Mouse (Mus musculus): ENCODE results near the gene Zfp988.
"Not testable (repeated sequence)": the region's sequence is repeated elsewhere in the genome, so short reads cannot be mapped to it uniquely, and the experiment has no call there.

The Zfp988 gene

GRCm38 (mm10) chr4:147305436-147305835, at the start of gene Zfp988:
Zfp988 (plus strand) TSS chr4:147305674.
- DNase-seq, result not testable (repeated sequence)

GRCm38 (mm10) chr4:147262708-147263107, 42.8 kb upstream of the Zfp988 start:
- not testable (repeated sequence) for DNase-seq

DNA sequence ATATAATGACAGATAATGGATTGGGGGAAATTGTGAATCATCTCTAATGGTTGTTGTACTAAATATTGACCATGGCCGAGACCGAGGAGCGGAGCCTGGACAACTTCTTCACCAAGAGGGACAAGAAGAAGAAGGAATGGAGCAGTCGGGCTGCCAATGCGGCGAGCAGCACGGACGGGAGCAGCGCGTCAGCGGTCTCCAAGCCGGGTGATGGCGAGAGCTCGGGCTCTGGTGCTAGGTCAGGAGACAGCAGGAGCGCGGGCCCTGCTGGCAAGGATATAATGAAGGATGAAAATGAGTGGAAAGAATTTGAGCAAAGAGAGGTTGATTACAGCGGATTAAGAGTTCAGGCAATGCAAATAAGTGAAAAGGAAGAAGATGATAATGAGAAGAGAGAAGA, 38.2 kb upstream of the Zfp988 start:
- DNase-seq, result not testable (repeated sequence)

DNA sequence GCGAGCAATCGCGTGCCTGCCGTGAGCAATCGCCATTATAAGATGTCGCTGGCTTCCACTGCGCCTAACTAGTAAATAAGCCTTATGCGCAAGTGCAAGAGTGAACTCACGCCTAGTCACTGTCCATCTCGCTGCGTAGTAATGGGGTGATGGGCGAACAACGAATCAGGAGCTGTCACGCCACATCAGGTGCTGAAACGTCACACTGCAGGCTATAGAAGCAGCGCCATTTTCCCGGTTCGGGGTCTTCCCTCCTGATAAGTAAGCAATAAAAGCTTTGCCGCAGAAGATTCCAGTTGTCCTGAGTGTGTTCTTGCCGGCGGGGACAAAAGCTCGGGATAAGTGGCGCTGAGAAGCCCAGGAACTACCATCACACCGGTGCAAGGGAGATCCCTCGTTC, 36.7 kb upstream of the Zfp988 start:
- DNase-seq, result not testable (repeated sequence)

- not testable (repeated sequence) for DNase-seq
These were observed 35.4 kb upstream of the Zfp988 start for GRCm38 (mm10) chr4:147270026-147270425.

- DNase-seq, result not testable (repeated sequence)
These were observed 33.9 kb upstream of the Zfp988 start for GRCm38 (mm10) chr4:147271601-147272000.

- DNase-seq, result not testable (repeated sequence)
These were observed 30.3 kb upstream of the Zfp988 start for GRCm38 (mm10) chr4:147275021-147275772.

- DNase-seq, result not testable (repeated sequence)
These were observed 29.7 kb upstream of the Zfp988 start for GRCm38 (mm10) chr4:147275773-147276140.

GRCm38 (mm10) chr4:147280406-147280805, 25.1 kb upstream of the Zfp988 start:
- DNase-seq, result not testable (repeated sequence)

GRCm38 (mm10) chr4:147298585-147298984, 6.9 kb upstream of the Zfp988 start:
- DNase-seq, result not testable (repeated sequence)

GRCm38 (mm10) chr4:147302375-147302774, 3.1 kb upstream of the Zfp988 start:
- DNase-seq, result not testable (repeated sequence)

GRCm38 (mm10) chr4:147335036-147335690, 29.7 kb downstream of the Zfp988 start:
- not testable (repeated sequence) for DNase-seq

- not testable (repeated sequence) for DNase-seq
These were observed 30.4 kb downstream of the Zfp988 start for GRCm38 (mm10) chr4:147335691-147336367.

DNA sequence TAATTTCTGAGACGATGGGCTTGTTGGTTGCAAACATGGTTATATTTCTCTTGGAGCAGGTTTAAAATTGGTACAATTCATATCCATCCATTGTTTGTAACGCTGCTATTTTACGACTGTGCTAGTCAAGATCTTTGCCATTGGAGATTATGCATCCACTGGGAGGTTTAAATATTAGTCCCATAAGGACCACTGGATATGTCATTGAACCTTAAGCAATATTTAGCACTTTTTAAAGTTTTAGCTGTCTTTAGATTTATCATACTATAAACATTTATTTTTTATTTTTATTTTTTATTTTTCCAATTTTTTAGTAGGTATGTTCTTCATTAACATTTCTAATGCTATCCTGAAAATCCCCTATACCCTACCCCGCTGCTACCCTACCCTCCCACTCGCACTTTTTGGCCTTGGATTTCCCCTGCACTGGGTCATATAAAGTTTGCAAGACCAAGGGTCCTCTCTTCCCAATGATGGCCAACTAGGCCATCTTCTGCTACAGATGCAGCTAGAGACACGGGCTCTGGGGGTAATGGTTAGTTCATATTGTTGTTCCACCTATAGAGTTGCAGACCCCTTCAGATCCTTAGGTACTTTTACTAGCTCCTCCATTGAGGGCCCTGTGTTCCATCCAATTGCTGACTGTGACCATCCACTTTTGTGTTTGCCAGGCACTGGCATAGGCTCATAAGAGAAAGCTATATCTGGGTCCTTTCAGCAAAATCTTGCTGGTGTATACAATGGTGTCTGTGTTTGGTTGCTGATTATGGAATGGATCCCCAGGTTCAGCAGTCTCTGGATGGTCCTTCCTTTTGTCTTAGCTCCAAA, 31.1 kb downstream of the Zfp988 start:
- not testable (repeated sequence) for DNase-seq

DNA sequence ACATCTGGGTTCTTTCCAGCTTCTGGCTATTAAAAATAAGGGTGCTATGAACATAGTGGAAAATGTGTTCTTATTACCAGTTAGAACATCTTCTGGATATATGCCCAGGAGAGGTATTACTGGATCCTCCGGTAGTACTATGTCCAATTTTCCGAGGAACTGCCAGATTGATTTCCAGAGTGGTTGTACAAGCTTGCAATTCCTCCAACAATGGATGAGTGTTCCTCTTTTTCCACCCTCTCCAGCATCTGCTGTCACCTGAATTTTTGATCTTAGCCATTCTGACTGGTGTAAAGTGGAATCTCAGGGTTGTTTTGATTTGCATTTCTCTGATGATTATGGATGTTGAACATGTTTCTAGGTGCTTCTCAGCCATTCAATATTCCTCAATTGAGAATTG, 32.0 kb downstream of the Zfp988 start:
- not testable (repeated sequence) for DNase-seq

DNA sequence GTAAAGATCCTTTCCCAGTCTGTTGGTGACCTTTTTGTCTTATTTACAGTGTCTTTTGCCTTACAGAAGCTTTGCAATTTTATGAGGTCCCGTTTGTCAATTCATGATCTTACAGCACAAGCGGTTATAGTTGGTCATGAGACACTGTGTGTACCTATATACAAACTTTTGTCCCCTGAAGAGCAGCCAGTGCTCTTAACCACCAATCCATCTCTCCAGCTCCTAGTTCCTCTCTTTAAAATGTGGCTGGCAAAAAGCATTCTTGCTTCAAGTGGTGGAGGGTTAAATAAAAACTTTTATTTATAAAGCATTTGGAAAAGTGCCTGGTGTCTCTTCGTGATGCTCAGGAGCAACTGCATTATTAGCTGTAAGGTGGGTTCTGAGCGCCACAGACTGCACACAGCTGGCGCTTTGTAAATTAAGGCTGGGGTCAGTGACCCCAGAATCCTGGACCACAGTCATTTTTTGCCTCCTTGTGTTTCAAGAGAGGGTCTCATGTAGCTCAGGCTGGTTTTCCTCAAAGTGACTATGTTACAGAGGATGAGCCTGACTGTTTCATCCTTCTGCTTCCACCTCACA, 32.6 kb downstream of the Zfp988 start:
- DNase-seq, result no peak

- DNase-seq, result not testable (repeated sequence)
These were observed 33.2 kb downstream of the Zfp988 start for GRCm38 (mm10) chr4:147338706-147339105.

DNA sequence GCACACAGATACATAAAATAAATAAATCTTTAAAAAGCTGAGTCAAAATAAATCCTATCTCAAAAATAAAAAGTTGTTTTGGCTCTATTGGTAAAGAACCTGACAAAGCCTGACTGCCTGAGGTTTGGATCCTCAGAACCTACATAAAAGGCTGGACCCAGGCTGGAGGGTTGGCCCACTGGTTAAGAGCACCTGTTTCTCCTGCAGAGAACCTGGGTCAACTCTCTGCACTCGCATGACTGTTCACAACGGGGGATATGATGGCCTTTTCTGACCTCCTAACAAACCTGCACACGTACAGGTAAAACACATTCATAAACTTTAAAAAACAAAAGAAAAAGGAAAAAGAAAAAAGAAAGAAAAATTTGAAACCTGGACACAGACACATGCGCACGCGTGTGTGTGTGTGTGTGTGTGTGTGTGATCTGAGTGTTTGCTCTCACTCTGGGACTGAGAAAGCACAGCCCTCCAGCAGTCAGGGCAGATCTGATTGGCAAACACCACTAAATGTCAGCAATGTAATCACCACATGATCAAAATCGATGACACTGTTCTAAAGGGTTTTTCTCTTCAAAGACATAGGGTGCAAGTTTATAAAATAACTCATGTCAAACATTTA, 34.2 kb downstream of the Zfp988 start:
- DNase-seq, result not testable (repeated sequence)

GRCm38 (mm10) chr4:147340236-147340635, 34.8 kb downstream of the Zfp988 start:
- DNase-seq, result not testable (repeated sequence)

GRCm38 (mm10) chr4:147340876-147341275, 35.4 kb downstream of the Zfp988 start:
- not testable (repeated sequence) for DNase-seq

GRCm38 (mm10) chr4:147343042-147343908, 37.8 kb downstream of the Zfp988 start:
- not testable (repeated sequence) for DNase-seq
